Mouse (Mus musculus) adrenal gland, postnatal 36 days (tissue): Measurements from ENCODE around the gene Fam13c. TPM values are rescaled to one million over a fixed set of nuclear protein-coding genes. Genes with fewer than 3 reads are reported as not detected.

Experiments
- DNase-seq, 2 experiments: peaks; one replicate each; pipeline ENCODE4 v3.0.0; 2021; ENCODE audit warnings: mixed read lengths in 1 of 2
- total RNA-seq, 2 experiments: library from RNA; stranded (reverse); gene quantifications; 2 replicates each; pipeline ENCODE4 v1.2.3; 2021

The Fam13c gene
- total RNA-seq, 2 experiments from 2014 or later = 15.2 to 26.3 TPM

DNA sequence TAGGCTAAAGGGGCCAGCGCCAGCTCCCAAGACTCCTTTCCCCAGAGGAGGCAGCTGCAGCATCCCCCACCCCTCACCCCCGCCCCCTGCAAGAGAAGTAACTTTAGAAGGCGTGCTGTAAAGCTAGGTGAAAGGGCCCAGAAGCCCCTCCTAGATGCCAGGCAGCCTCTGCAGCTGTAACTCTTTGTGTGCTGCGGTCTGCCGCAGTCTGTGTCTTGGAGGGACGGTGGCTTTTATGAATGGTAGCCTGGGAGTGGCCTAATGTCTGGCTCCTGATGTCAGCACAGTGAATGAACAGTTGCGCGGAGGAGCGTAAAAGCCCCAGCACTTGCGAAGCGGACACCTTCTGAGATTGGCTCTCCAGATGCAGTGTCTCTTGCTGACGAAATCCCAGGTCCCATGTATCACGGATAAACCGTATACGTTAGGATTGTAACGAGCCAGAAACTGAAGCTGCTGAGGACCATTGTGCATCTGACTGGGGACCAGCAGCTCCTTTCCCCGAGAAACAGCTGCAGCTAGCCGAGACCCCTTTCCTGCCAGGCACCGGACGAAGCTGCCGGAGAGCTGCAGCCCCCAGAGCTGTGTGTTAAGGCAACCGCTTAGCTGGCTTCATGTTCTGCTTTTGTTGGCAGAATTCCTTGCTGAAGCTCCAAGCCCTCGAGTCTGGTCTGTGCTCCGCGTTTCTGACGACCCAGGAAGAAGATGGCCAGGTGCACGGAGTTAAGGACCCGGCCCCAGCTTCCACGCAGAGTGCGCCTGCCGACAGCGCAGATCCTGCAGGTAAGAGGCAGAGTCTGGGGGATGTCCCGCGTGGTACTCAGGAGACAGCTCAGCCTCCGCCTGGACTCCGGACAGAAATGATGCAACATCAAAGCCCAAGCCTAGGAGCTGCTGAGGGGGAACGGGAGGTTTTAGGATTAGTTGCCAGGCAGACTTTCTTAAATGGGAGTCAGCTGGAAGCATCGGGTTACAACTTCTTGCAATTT is 80.2 kb downstream of the Fam13c start:
- DNase-seq = peak in 1 of 2 experiments; percentile 20

GRCm38 (mm10) chr10:70521379-70521778 is 81.1 kb downstream of the Fam13c start:
- DNase-seq = no peak

DNA sequence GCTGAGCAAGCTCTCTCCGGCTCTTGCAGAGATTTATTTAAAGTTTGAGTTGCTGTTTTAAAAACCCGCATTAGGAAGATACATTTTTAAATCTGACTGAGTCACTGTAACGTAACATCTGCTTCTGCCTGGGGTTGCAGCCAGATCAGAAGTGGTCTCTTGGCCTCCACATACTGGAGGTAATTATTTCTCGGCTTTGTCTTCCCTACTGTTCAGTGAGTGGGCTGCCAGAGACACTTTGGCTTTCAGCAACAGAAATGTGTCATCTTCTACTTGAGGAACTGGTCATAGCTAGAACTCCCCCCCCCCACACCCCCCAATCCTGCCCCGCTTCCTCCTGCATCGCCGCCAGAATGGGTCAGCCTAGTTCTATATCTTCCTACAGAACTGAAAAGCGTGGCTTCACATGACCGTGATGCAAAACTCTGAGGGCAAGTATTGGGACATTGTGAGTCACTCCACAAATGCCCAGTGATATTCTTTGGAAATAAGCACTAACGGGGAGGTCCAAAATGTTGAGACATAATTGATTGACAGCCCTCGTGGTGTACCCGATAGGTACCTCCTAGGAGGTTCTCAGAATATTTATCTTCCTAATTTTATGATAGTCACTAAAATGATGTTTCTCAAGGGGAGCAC is 90.0 kb downstream of the Fam13c start:
- DNase-seq = peak in 1 of 2 experiments; percentile 32

DNA sequence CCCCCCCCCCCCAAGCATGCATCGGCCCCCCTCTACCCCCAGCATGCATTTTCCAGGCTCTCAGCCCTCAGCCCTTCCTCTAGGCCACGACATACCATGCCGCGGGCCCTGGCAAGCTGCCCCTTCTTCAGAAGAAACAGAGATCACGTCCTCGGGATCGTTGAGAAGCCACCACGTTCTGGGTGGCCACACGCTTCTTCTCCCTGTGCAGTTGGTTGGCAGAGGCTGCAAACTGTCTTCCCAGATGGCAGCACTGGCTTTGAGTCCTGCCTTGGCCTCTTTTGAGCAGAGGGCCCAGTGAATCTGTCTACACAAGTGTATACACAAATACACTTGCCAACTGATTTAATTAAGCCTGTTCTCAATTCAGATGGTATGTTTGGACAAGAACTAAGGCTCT is 92.0 kb downstream of the Fam13c start:
- DNase-seq = no peak

GRCm38 (mm10) chr10:70533301-70533781 is 93.1 kb downstream of the Fam13c start:
- no peak for DNase-seq

- no peak for DNase-seq
These were observed 93.7 kb downstream of the Fam13c start for GRCm38 (mm10) chr10:70533986-70534385.

DNA sequence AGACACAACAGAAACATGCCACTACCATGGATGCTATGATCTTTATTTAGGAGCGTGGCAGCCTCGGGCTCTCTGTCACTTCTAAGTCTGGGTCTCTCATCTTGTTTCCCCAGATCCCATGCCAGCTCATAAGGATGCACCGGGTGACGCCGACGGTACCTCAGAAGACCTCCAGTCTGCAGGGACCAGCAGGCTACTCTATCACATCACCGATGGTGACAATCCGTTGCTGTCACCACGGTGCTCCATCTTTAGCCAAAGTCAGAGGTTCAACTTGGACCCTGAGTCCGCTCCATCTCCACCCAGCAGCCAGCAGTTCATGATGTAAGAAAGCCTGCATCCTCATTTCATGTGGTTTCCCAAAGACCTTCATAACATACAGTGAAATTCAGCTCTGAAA is 94.3 kb downstream of the Fam13c start:
- DNase-seq = no peak

DNA sequence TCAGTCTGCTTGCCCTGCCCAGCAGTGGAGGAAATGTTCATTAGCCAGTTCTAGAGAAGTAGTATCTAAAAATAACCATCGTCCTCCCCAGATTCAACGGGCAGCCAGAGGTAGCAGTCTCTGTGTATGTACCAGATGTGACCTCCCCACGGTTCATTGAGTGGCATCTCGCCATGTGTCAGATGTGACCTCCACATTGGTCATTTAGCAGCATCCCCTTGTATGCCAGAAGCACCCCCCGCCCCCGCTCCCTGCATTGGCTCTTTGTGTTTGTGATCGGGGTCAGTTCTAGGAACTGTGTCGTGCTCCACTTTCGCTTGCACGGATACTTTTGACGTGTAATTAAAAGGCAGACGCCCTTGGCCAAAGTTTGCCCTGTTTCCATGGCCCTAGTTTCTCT is 95.1 kb downstream of the Fam13c start:
- DNase-seq = no peak

- no peak for DNase-seq
These were observed 97.4 kb downstream of the Fam13c start for GRCm38 (mm10) chr10:70537694-70538093.

DNA sequence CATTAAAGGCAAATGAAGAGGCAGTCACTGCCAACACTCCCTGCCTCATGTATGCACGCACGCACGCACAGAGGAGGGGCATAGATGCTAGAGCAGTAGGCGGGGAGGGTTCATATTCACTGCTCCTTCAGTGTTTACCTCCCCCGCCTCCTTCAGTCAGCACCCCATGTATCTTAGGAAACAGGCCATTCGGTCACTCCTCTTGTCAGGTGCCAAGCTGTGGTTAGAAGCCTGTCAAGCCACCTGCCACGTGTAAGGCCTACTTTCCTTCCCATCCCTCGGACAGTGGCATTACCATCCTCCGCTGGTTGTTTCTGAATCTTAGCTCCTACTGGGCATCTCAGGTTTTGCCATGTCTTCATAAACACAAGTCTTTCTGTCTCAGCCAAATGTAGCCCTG is 99.0 kb downstream of the Fam13c start:
- DNase-seq = no peak

DNA sequence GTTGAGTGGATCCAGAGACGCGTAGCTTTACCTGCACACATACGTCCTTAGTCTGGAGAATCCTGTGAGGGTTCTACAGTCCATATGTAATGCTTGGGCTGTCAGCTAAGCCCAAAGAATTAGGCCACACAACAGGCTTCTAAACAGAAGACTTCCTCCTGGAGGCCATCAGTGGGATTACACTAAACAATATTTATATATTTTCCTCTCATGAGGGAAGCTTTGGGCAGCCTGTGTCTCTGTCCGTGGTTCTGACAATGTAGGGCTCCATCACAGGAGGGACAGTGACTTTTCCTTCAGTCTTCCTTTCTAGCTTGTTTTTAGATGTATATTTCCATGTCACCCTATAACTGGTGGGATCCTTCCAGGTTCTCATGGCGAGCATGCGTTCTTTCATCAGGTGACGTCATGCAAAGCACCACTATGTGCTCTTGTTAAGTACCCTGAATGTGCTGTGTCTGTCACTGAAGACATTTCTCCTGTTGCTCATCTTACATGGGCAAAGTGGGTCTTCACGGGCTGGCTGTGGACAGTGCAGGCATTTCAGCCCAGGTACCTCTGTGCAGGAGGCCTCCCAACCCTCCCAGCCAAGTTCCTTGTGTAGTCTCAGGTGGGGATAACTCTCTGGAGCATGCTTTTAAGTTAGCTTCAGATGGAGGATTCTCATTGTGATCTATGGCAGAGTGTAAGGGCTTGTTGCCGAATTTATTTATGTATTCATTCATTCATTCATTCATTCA is 100.3 kb downstream of the Fam13c start:
- no peak for DNase-seq

- no peak for DNase-seq
These were observed 102.6 kb downstream of the Fam13c start for GRCm38 (mm10) chr10:70542857-70543256.

- DNase-seq = no peak
These were observed 112.2 kb downstream of the Fam13c start for GRCm38 (mm10) chr10:70552531-70552930.

GRCm38 (mm10) chr10:70563636-70564035 is 123.4 kb downstream of the Fam13c start:
- peak; percentile 70 to 81 for DNase-seq

DNA sequence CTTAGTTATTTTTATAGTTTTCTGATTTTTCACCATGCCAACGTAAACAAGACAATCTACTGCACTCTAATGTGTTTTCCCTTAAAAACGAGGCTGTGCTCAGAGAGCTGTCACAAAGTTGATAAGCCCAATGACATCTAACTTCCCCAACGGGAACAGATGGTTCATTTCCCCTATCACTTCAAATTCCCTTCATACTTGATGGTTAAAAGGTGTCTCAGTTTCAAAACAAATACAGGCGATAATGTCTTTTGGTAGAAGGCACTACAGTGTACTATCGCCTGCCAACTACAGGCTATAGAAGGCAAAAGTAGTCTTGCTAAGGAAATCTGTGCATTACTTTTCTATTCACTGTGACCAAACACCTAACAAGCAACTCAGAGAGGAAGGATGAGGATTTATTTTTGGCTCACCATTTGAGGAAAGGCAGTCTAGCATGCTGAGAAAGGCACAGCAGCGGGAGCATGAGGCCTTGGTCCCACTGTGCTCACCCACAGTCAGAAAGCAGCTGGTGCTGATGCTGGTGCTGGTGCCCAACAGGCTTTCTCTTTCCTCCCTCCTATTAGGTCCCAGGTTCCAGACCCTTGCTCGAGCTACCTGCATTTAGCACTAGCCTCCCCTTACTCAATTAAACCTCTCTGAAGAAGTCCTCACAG is 141.4 kb downstream of the Fam13c start:
- DNase-seq = no peak

- DNase-seq = no peak
These were observed 143.9 kb downstream of the Fam13c start for GRCm38 (mm10) chr10:70584171-70584570.

GRCm38 (mm10) chr10:70586876-70587405 is 146.7 kb downstream of the Fam13c start:
- DNase-seq = no peak

- peak; percentile 28 to 36 for DNase-seq
These were observed 153.7 kb downstream of the Fam13c start for GRCm38 (mm10) chr10:70594007-70594406.

- peak; percentile 49 to 70 for DNase-seq
These were observed 157.8 kb downstream of the Fam13c start for GRCm38 (mm10) chr10:70598081-70598515.

DNA sequence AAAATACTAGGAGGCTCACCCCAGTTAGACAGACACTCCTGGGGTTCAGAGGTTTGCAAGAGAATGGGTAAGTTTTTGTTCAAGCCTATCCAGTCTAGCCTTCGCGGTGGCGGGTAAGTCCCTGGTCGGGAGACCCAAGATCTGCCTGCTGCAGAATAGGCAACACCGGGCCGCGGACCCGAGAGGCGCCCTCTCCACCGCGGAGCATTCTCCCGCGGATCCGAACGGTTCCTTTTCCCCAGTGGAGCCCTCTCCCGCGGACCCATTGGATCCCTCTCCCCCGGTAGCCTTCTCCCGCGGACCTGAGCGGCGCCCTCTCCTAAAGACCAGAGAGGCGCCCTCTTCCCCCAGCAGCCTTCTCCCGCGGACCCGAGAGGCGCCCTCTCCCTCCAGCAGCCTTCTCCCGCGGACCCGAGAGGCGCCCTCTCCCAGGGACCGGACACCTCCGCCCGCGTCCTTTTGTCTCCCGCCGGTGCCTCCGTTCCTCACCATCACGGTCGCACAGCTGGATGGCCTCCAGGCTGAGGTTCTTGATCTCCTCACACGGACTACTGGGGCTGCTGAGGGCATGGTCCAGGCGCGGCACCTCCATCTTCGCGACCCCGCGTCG is 158.3 kb downstream of the Fam13c start:
- peak; percentile 26 for DNase-seq
